Mouse (Mus musculus): Measurements from ENCODE around the gene Tbc1d25.

GRCm38 (mm10) chrX:8175504-8176385 is at the start of gene Tbc1d25:
- no peak for TF ChIP-seq CTCF (IDR thresholded peaks at IDR 0.05; ENCODE audit: extremely low read depth, insufficient read depth, insufficient read length, insufficient replicate concordance)
- no peak for TF ChIP-seq POLR2A (IDR thresholded peaks at IDR 0.05; ENCODE audit: low read depth, low read length)

Measured in spleen, adult 2 months (tissue).